Mouse (Mus musculus): ENCODE measurements around the gene Scd4. TPM values are rescaled to one million over a fixed set of nuclear protein-coding genes. Genes with fewer than 3 reads are reported as not detected.
A peak's percentile ranks its signal among the peaks of the same experiment; 100 is the strongest.

Gene Scd4
- polyA plus RNA-seq, 1 experiment from 2014 or later = 0.12 TPM

- Histone ChIP-seq H3K4me2 (ENCODE audit: low read length) (peak overlapping the region; percentile 87), H3K4me1 (replicated peaks; ENCODE audit: insufficient read depth, low read length) (peaks cover 37% of the 10 kb centered on the region), H3K9ac (ENCODE audit: low read depth, low read length) (no peak overlapping the region), H3K36me3 (ENCODE audit: insufficient read depth, low read length) (peaks cover 56% of the 10 kb centered on the region), H3K27ac (no peak overlapping the region), H3K27me3 (ENCODE audit: insufficient read depth, low read length) (no peaks in the 10 kb centered on the region), H3K4me3 (replicated peaks; ENCODE audit: low read depth, low read length) (no peak overlapping the region), H3K9me3 (replicated peaks; ENCODE audit: low read length) (no peaks in the 10 kb centered on the region)
- 76% methylated on average over 9 of the region's 9 CpGs for WGBS
- DNase-seq (ENCODE audit: low spot score) = no peak
- TF ChIP-seq CTCF (IDR thresholded peaks at IDR 0.05; ENCODE audit: low read depth) = no peak
- no peak for ATAC-seq (replicated peaks; ENCODE audit: low FRiP score, low read depth)
Measured at GRCm38 (mm10) chr19:44299078-44299477, 33.8 kb upstream of the Scd4 start.

- no peak for ATAC-seq (replicated peaks; ENCODE audit: low FRiP score, low read depth)
- 70% methylated on average over 6 of the region's 6 CpGs for WGBS
- Histone ChIP-seq H3K4me3 (replicated peaks; ENCODE audit: low read depth, low read length) (no peak overlapping the region), H3K36me3 (ENCODE audit: insufficient read depth, low read length) (peaks cover 64% of the 10 kb centered on the region), H3K4me2 (ENCODE audit: low read length) (no peak overlapping the region), H3K9ac (ENCODE audit: low read depth, low read length) (no peak overlapping the region), H3K27me3 (ENCODE audit: insufficient read depth, low read length) (no peaks in the 10 kb centered on the region), H3K9me3 (replicated peaks; ENCODE audit: low read length) (no peaks in the 10 kb centered on the region), H3K4me1 (replicated peaks; ENCODE audit: insufficient read depth, low read length) (peaks cover 40% of the 10 kb centered on the region), H3K27ac (no peak overlapping the region)
- no peak for TF ChIP-seq CTCF (IDR thresholded peaks at IDR 0.05; ENCODE audit: low read depth)
- no peak for DNase-seq (ENCODE audit: low spot score)
Measured at GRCm38 (mm10) chr19:44299902-44300301, 33.0 kb upstream of the Scd4 start.

GRCm38 (mm10) chr19:44300520-44300919 lies 32.4 kb upstream of the Scd4 start:
- Histone ChIP-seq H3K4me2 (ENCODE audit: low read length) (no peak overlapping the region), H3K9ac (ENCODE audit: low read depth, low read length) (no peak overlapping the region), H3K9me3 (replicated peaks; ENCODE audit: low read length) (no peaks in the 10 kb centered on the region), H3K27me3 (ENCODE audit: insufficient read depth, low read length) (no peaks in the 10 kb centered on the region), H3K4me3 (replicated peaks; ENCODE audit: low read depth, low read length) (no peak overlapping the region), H3K36me3 (ENCODE audit: insufficient read depth, low read length) (peaks cover 70% of the 10 kb centered on the region), H3K27ac (no peak overlapping the region), H3K4me1 (replicated peaks; ENCODE audit: insufficient read depth, low read length) (peaks cover 36% of the 10 kb centered on the region)
- no peak for DNase-seq (ENCODE audit: low spot score)
- ATAC-seq (replicated peaks; ENCODE audit: low FRiP score, low read depth) = no peak
- whole genome bisulfite sequencing = 79% methylated on average over 7 of the region's 7 CpGs
- no peak for TF ChIP-seq CTCF (IDR thresholded peaks at IDR 0.05; ENCODE audit: low read depth)

GRCm38 (mm10) chr19:44301176-44301575 lies 31.7 kb upstream of the Scd4 start:
- TF ChIP-seq CTCF (IDR thresholded peaks at IDR 0.05; ENCODE audit: low read depth) = peak; percentile 17; the same call in 1 of the 2 replicates
- H3K4me2 ChIP-seq (ENCODE audit: low read length) = no peak overlapping the region
- H3K4me1 ChIP-seq (replicated peaks; ENCODE audit: insufficient read depth, low read length) = peaks cover 33% of the 10 kb centered on the region
- 0 out of 2 replicates have a peak, but pooled peaks have one; percentile 19 for ATAC-seq (replicated peaks; ENCODE audit: low FRiP score, low read depth)
- 63% methylated on average over 16 of the region's 16 CpGs for WGBS
- no peaks in the 10 kb centered on the region for H3K9me3 ChIP-seq (replicated peaks; ENCODE audit: low read length)
- no peak overlapping the region for H3K4me3 ChIP-seq (replicated peaks; ENCODE audit: low read depth, low read length)
- no peaks in the 10 kb centered on the region for H3K27me3 ChIP-seq (ENCODE audit: insufficient read depth, low read length)
- no peak overlapping the region for H3K9ac ChIP-seq (ENCODE audit: low read depth, low read length)
- DNase-seq (ENCODE audit: low spot score) = no peak
- H3K36me3 ChIP-seq (ENCODE audit: insufficient read depth, low read length) = peaks cover 75% of the 10 kb centered on the region
- H3K27ac ChIP-seq = no peak overlapping the region

- Histone ChIP-seq H3K4me1 (replicated peaks; ENCODE audit: insufficient read depth, low read length) (peaks cover 31% of the 10 kb centered on the region), H3K36me3 (ENCODE audit: insufficient read depth, low read length) (peaks cover 74% of the 10 kb centered on the region), H3K9ac (ENCODE audit: low read depth, low read length) (no peak overlapping the region), H3K27ac (no peak overlapping the region), H3K4me2 (ENCODE audit: low read length) (no peak overlapping the region), H3K4me3 (replicated peaks; ENCODE audit: low read depth, low read length) (no peak overlapping the region), H3K27me3 (ENCODE audit: insufficient read depth, low read length) (no peaks in the 10 kb centered on the region), H3K9me3 (replicated peaks; ENCODE audit: low read length) (no peaks in the 10 kb centered on the region)
- DNase-seq (ENCODE audit: low spot score) (no peak), ATAC-seq (replicated peaks; ENCODE audit: low FRiP score, low read depth) (no peak)
- TF ChIP-seq CTCF (IDR thresholded peaks at IDR 0.05; ENCODE audit: low read depth) = no peak
- 63% methylated on average over 9 of the region's 9 CpGs for WGBS
Measured at GRCm38 (mm10) chr19:44301671-44302305, 31.1 kb upstream of the Scd4 start.

- Histone ChIP-seq H3K36me3 (ENCODE audit: insufficient read depth, low read length) (peaks cover 74% of the 10 kb centered on the region), H3K4me2 (ENCODE audit: low read length) (no peak overlapping the region), H3K9ac (ENCODE audit: low read depth, low read length) (no peak overlapping the region), H3K27me3 (ENCODE audit: insufficient read depth, low read length) (no peaks in the 10 kb centered on the region), H3K4me3 (replicated peaks; ENCODE audit: low read depth, low read length) (no peak overlapping the region), H3K27ac (no peak overlapping the region), H3K4me1 (replicated peaks; ENCODE audit: insufficient read depth, low read length) (peaks cover 20% of the 10 kb centered on the region), H3K9me3 (replicated peaks; ENCODE audit: low read length) (no peaks in the 10 kb centered on the region)
- 76% methylated on average over 11 of the region's 11 CpGs for WGBS
- TF ChIP-seq CTCF (IDR thresholded peaks at IDR 0.05; ENCODE audit: low read depth) = no peak
- ATAC-seq (replicated peaks; ENCODE audit: low FRiP score, low read depth) (no peak), DNase-seq (ENCODE audit: low spot score) (no peak)
Measured at GRCm38 (mm10) chr19:44302901-44303300, 30.0 kb upstream of the Scd4 start.

- Histone ChIP-seq H3K4me1 (replicated peaks; ENCODE audit: insufficient read depth, low read length) (peaks cover 15% of the 10 kb centered on the region), H3K4me2 (ENCODE audit: low read length) (no peak overlapping the region), H3K9me3 (replicated peaks; ENCODE audit: low read length) (no peaks in the 10 kb centered on the region), H3K27ac (no peak overlapping the region), H3K27me3 (ENCODE audit: insufficient read depth, low read length) (no peaks in the 10 kb centered on the region), H3K4me3 (replicated peaks; ENCODE audit: low read depth, low read length) (no peak overlapping the region), H3K36me3 (ENCODE audit: insufficient read depth, low read length) (peaks cover 72% of the 10 kb centered on the region), H3K9ac (ENCODE audit: low read depth, low read length) (no peak overlapping the region)
- ATAC-seq (replicated peaks; ENCODE audit: low FRiP score, low read depth) (no peak), DNase-seq (ENCODE audit: low spot score) (peak; percentile 64)
- no peak for TF ChIP-seq CTCF (IDR thresholded peaks at IDR 0.05; ENCODE audit: low read depth)
- 50% methylated on average over 8 of the region's 8 CpGs for WGBS
Measured at GRCm38 (mm10) chr19:44303502-44303901, 29.4 kb upstream of the Scd4 start.
